Mouse (Mus musculus) hindbrain, embryonic 14.5 days (tissue): ENCODE results near the gene Pcyt1b. TPM values are rescaled to one million over a fixed set of nuclear protein-coding genes. Genes with fewer than 3 reads are reported as not detected.

Experiments used
- ATAC-seq: fragments of 200-750 bp; cut with Nextera tagmentation; 2 replicates; pipeline ENCODE4 v1.8.0; 2017; ENCODE audit warnings: moderate number of reproducible peaks, mild to moderate bottlenecking, moderate TSS enrichment, moderate library complexity; ENCODE audit not compliant: low FRiP score
- DNase-seq: peaks from one replicate; pipeline ENCODE4 v3.0.0-alpha.2; 2015; ENCODE audit warnings: low spot score
- H3K27ac ChIP-seq: fragments of 300-500 bp; sonication (generic); 2 replicates; pipeline ENCODE4 v1.5.1; 2014; ENCODE audit warnings: mild to moderate bottlenecking, moderate library complexity
- H3K27me3 ChIP-seq: fragments of 300-500 bp; sonication (generic); 2 replicates; pipeline ENCODE4 v1.6.1; 2014; ENCODE audit warnings: mild to moderate bottlenecking, low read length, mixed read lengths; ENCODE audit not compliant: control insufficient read depth, insufficient read depth
- H3K36me3 ChIP-seq: fragments of 300-500 bp; sonication (generic); replicated peaks from 2 replicates; pipeline ENCODE4 v1.6.1; 2014; ENCODE audit not compliant: control insufficient read depth, insufficient read depth
- H3K4me1 ChIP-seq: fragments of 300-500 bp; sonication (generic); replicated peaks from 2 replicates; pipeline ENCODE4 v1.6.1; 2014; ENCODE audit warnings: antibody characterized with exemption, low read length, mixed read lengths; ENCODE audit not compliant: control insufficient read depth, insufficient read depth
- H3K4me2 ChIP-seq: fragments of 300-500 bp; sonication (generic); replicated peaks from 2 replicates; pipeline ENCODE4 v1.6.1; 2014; ENCODE audit warnings: mild to moderate bottlenecking, moderate library complexity
- H3K4me3 ChIP-seq: fragments of 300-500 bp; sonication (generic); replicated peaks from 2 replicates; pipeline ENCODE4 v1.5.1; 2014; ENCODE audit warnings: mild to moderate bottlenecking, low read length
- H3K9ac ChIP-seq: fragments of 300-500 bp; sonication (generic); 2 replicates; pipeline ENCODE4 v1.6.1; 2014
- H3K9me3 ChIP-seq: fragments of 300-500 bp; sonication (generic); 2 replicates; pipeline ENCODE4 v1.6.1; 2016; ENCODE audit warnings: low read length; ENCODE audit not compliant: control insufficient read depth
- WGBS: fragments of 180-500 bp; shearing (Covaris S2); extraction: QIAGEN DNeasy Blood & Tissue Kit; methylation state at CpG from one replicate; pipeline ENCODE4 v1.1.7; 2014; 5-methylcytosine and 5-hydroxymethylcytosine counted together
- polyA plus RNA-seq: library from polyadenylated mRNA; unstranded; fragments of >200 nt; fragmentation: Nextera tagmentation; extraction: Ambion mirVana; gene quantifications from 2 replicates; pipeline ENCODE4 v1.2.1, GENCODE M21; 2014

Gene Pcyt1b
- polyA plus RNA-seq, 1 experiment from 2014 or later, result 19.5 TPM

GRCm38 (mm10) chrX:93729529-93729928 lies 74.9 kb downstream of the Pcyt1b start:
- H3K4me3 ChIP-seq, result no peak overlapping the region
- H3K9ac ChIP-seq, result no peak overlapping the region

GRCm38 (mm10) chrX:93730854-93731253 lies 76.2 kb downstream of the Pcyt1b start:
- H3K36me3 ChIP-seq, result 0 out of 2 replicates have a peak, but pooled peaks cover 9% of the 10 kb centered on the region
- H3K4me2 ChIP-seq, result no peak overlapping the region
- no peaks in the 10 kb centered on the region for H3K4me1 ChIP-seq
- DNase-seq, result no peak
- H3K9ac ChIP-seq, result no peak overlapping the region
- H3K9me3 ChIP-seq, result no peaks in the 10 kb centered on the region
- no peak for ATAC-seq
- H3K27me3 ChIP-seq, result no peaks in the 10 kb centered on the region
- H3K4me3 ChIP-seq, result no peak overlapping the region
- H3K27ac ChIP-seq, result no peak overlapping the region
- WGBS, result 63% methylated on average over 8 of the region's 8 CpGs

More at GRCm38 (mm10) chrX:93729529-93729928, 74.9 kb downstream of the Pcyt1b start:
- DNase-seq, result no peak
- ATAC-seq, result no peak
- no peaks in the 10 kb centered on the region for H3K9me3 ChIP-seq
- H3K4me2 ChIP-seq, result no peak overlapping the region
- no peak overlapping the region for H3K27ac ChIP-seq
- H3K4me1 ChIP-seq, result no peaks in the 10 kb centered on the region
- 0 out of 2 replicates have a peak, but pooled peaks cover 9% of the 10 kb centered on the region for H3K36me3 ChIP-seq
- WGBS, result 100% methylated on average over 1 of the region's 1 CpGs
- no peaks in the 10 kb centered on the region for H3K27me3 ChIP-seq

DNA sequence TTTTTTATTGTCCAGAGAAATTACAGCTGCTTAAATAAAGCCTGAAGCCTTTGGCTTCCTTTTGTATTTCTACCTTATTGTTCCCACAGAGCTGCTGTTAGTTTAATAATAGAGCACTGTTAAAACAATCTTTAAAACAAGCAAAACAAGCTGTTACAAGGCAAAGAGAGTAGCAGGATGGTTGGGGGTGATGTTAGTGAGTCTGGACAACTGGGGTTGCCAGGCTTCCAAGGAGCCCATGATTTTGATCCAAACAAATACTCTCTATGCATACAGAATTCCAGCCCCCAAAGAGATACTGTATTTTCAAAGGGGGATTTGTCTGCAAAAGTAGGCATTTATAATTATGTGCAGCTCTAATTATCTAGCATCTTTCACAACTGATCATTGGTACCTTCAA lies 77.7 kb downstream of the Pcyt1b start:
- no peak for ATAC-seq
- Histone ChIP-seq H3K27ac (no peak overlapping the region), H3K4me1 (no peaks in the 10 kb centered on the region), H3K9me3 (no peaks in the 10 kb centered on the region), H3K36me3 (0 out of 2 replicates have a peak, but pooled peaks cover 9% of the 10 kb centered on the region), H3K4me2 (no peak overlapping the region), H3K4me3 (no peak overlapping the region), H3K9ac (no peak overlapping the region), H3K27me3 (no peaks in the 10 kb centered on the region)
- DNase-seq, result no peak

DNA sequence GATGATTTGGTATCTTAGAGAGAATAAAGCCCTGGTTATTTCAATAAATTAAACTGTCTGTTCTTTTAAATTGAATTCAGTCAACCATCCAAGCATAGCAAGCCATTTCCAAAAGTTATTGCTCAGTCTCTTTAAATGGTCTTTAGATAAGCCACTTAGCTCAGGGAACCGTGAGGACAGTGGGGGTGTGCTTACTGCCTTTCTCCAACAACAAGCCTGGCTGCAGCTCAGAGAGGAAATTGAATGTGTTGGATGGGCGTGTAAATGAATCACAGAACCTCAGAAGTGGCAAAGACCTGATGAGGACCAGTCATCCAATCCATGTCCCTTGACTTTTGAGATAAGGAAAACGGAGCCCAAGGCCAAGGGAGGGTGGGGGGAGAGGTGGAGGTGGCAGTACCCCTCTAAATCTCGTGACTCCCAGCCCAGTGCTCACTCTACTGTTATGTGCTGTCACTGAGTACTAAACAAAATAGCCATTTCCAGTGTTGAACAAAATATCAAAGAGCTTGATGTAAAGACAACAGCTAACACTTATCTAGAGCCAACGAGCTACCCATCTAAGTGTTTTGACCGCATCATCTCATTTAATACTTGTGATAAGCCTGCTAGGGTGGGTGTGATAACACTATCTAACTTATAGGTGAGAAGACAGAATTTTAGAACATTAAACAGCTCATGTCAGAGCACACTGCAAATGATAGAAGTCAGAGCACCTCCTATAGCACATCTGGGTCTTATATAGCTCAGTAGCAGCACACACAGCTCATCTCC lies 78.5 kb downstream of the Pcyt1b start:
- Histone ChIP-seq H3K9ac (no peak overlapping the region), H3K4me3 (no peak overlapping the region), H3K4me2 (no peak overlapping the region), H3K27ac (no peak overlapping the region), H3K4me1 (no peaks in the 10 kb centered on the region), H3K27me3 (no peaks in the 10 kb centered on the region), H3K36me3 (0 out of 2 replicates have a peak, but pooled peaks cover 9% of the 10 kb centered on the region), H3K9me3 (no peaks in the 10 kb centered on the region)
- DNase-seq, result no peak
- 66% methylated on average over 6 of the region's 6 CpGs for WGBS
- no peak for ATAC-seq

DNA sequence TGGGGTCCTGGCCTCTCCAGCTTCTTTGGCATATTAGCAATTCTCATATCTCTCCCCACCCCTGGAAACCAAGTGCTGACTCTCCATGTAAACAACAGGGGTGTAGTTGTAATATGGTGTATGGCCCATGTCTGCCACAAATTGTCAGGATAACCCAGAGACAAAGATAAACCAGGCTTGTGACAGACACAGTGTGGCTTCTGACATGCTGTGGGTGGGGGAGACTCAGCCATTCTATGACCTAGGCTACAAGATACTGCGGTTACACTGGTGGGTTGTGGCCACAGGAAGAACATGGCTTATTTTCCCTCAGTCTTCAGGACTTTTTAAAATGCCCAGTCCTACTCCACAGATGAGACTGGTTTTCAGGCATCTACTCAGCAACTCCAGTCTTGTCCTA lies 94.5 kb downstream of the Pcyt1b start:
- no peak overlapping the region for H3K4me3 ChIP-seq
- peaks cover 4% of the 10 kb centered on the region for H3K36me3 ChIP-seq
- no peak overlapping the region for H3K4me2 ChIP-seq
- H3K4me1 ChIP-seq, result no peaks in the 10 kb centered on the region
- ATAC-seq, result no peak
- no peaks in the 10 kb centered on the region for H3K9me3 ChIP-seq
- no peak overlapping the region for H3K9ac ChIP-seq
- 100% methylated on average over 1 of the region's 1 CpGs for WGBS
- no peak overlapping the region for H3K27ac ChIP-seq
- no peak for DNase-seq
- no peaks in the 10 kb centered on the region for H3K27me3 ChIP-seq

DNA sequence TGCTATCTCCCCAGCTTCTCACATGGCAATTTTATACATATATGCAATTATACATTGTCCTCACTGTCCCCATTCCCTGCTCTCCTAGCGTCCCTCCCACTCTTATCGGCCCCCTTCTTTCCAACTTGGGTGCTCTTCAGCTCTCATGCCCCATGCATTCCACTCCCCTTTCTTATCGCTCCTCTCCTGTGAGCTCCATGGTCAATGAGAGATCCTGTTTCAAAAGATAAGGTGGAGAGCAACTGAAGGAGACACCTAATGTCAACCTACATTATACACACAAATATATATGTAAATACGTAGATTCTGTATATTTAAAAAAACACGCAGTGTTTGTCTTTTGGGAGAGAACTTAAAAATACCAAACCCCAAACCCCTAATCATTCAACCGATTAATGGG lies 95.9 kb downstream of the Pcyt1b start:
- Histone ChIP-seq H3K27me3 (no peaks in the 10 kb centered on the region), H3K4me2 (no peak overlapping the region), H3K4me1 (no peaks in the 10 kb centered on the region), H3K9ac (no peak overlapping the region), H3K27ac (no peak overlapping the region), H3K9me3 (no peaks in the 10 kb centered on the region), H3K4me3 (no peak overlapping the region), H3K36me3 (peaks cover 4% of the 10 kb centered on the region)
- no peak for DNase-seq
- WGBS, result 98% methylated on average over 6 of the region's 6 CpGs
- no peak for ATAC-seq

DNA sequence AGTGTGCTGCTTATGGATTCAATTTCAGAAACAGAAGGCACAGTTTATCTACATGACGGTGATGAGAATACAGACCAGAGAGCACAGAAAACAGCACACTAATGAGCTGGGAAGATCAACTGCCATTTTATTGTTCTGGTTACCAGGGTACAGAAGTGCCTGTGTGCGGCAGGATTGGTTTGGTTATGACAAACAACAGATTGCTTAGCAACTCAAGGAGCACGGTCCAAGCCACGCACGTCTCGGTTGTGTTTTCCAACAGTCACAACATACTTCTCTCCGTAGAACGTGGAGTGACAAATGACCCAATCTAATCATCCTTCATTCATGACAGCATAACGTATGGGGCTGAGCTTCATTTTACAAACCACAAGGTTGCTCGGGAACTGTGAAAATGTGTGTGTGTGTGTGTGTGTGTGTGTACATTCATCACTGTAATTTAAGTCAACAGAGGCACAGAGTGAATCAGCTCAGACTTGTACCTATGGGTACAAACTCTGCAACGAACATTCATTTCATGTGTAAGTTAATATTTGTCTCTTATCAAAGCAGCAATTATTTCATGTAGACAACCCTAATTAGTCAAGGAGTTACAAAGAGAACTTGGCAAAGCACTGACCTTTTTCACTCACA lies 100.7 kb downstream of the Pcyt1b start:
- H3K9me3 ChIP-seq, result no peaks in the 10 kb centered on the region
- ATAC-seq, result peak; percentile 57; the same call in 1 of the 2 replicates

DNA sequence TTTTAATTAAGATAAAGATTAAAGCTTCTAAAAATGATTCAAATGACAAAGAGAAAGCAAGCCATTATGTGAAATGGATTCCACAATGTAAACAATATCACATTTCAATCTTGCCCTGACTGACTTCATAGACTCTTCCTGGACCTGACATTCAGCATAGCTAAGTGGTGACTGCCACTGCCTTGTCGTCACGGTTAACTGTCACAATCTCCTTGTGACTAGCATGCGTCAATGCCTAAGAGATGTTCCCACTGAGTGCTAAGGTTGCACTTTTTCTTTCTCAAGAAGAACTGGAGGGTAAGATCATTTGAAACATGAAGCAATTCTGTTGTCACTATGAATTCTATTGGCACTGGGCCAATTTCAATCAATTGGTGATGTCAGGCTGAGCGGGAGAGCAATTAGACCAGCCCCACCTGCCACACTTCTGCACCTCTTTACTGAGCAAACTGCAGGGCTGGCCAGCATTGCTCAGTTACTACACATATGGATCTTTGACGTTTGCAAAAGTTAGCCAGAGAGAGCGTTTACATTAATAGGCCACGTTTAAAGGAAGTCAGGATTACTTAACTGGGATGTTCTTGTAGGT lies 102.3 kb downstream of the Pcyt1b start:
- no peak overlapping the region for H3K4me2 ChIP-seq
- WGBS, result 54% methylated on average over 7 of the region's 7 CpGs
- H3K9me3 ChIP-seq, result no peaks in the 10 kb centered on the region
- no peak overlapping the region for H3K9ac ChIP-seq
- DNase-seq, result peak; percentile 33
- 0 out of 2 replicates have a peak, but pooled peaks have one; percentile 51 for ATAC-seq
- H3K27ac ChIP-seq, result no peak overlapping the region
- H3K27me3 ChIP-seq, result no peaks in the 10 kb centered on the region
- H3K36me3 ChIP-seq, result no peaks in the 10 kb centered on the region
- no peaks in the 10 kb centered on the region; the same call in 1 of the 2 replicates for H3K4me1 ChIP-seq
- no peak overlapping the region for H3K4me3 ChIP-seq

More for the DNA sequence above, 100.7 kb downstream of the Pcyt1b start:
- Histone ChIP-seq H3K27ac (no peak overlapping the region), H3K27me3 (no peaks in the 10 kb centered on the region), H3K4me2 (no peak overlapping the region), H3K4me1 (no peaks in the 10 kb centered on the region; the same call in 1 of the 2 replicates), H3K9ac (no peak overlapping the region), H3K36me3 (no peaks in the 10 kb centered on the region), H3K4me3 (no peak overlapping the region)
- 51% methylated on average over 11 of the region's 11 CpGs for WGBS
- DNase-seq, result no peak

- ATAC-seq (no peak), DNase-seq (no peak)
- 74% methylated on average over 3 of the region's 3 CpGs for WGBS
- Histone ChIP-seq H3K27me3 (no peaks in the 10 kb centered on the region), H3K4me3 (no peak overlapping the region), H3K36me3 (no peaks in the 10 kb centered on the region), H3K4me1 (no peaks in the 10 kb centered on the region; the same call in 1 of the 2 replicates), H3K9me3 (no peaks in the 10 kb centered on the region), H3K27ac (no peak overlapping the region), H3K4me2 (no peak overlapping the region), H3K9ac (no peak overlapping the region)
Measured at GRCm38 (mm10) chrX:93760770-93761169, 106.1 kb downstream of the Pcyt1b start.
